8 mouse cellular contexts compared by ENCODE assay signal in the genomic region with DNA sequence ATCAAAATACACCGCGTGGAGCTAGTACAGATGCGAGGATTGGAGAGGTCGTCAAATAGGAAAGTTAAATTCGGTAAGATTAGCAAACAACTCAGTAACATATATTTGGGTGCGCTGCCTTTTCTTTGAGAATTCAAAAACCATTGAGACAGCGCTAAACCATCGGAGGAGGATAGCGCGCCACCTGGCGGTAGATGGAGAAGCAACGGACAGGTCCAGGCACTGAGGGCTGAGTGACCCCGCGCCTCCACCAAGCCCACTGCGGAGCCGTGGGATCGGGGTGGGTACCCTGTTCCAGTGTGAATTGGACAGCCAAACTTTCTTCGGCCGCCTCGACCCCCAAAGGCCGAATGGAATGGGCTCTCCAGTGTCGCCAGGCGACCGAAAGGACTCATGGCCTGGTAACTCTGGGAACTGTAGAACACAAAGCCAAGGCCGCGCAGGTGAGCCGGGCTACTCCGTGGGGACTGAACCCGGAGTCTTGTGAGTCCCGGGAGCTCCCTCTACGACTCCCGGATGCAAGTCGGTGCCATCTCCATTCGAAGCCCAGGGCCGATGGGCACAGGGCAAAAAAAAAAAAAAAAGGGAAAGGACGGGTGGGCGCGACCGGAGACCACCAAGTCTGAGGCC. TPM values are rescaled to one million over a fixed set of nuclear protein-coding genes. Genes with fewer than 3 reads are reported as not detected.
A peak's percentile ranks its signal among the peaks of the same experiment; 100 is the strongest.
DNase-seq lines count a peak whose midpoint lies in the region; ATAC-seq lines count a peak whose summit lies in the region.

No protein-coding gene starts in this region.

- peak; percentile 79 for DNase-seq in R1 (ENCODE audit: low read depth, low spot score)
- DNase-seq in cerebellum, postnatal 25 days = peak; percentile 83 to 90
- peak; percentile 71 for DNase-seq in gastrocnemius, adult 18-20 months (ENCODE audit: low spot score)
- peak; percentile 61 for DNase-seq in left cerebral cortex, adult 11 months (ENCODE audit: low spot score)
- peak; percentile 76 to 83 for DNase-seq in lung, postnatal 4 days
- peak; percentile 89 to 91 for DNase-seq in right cerebral cortex, adult 2 months (ENCODE audit: low spot score in 2 of 2)
- peak; percentile 66 for DNase-seq in urinary bladder, adult 2 months (ENCODE audit: low spot score)

- H3K4me1 ChIP-seq in hindbrain, embryonic 15.5 days (replicated peaks) = peaks cover 18% of the 10 kb centered on the region

- no peaks in the 10 kb centered on the region for H3K9me3 ChIP-seq in hindbrain, embryonic 15.5 days

- ATAC-seq in hindbrain, embryonic 15.5 days (ENCODE audit: low FRiP score, low read depth) = peak; percentile 81

- no peak overlapping the region for H3K27ac ChIP-seq in hindbrain, embryonic 15.5 days (replicated peaks)

- peaks cover 10% of the 10 kb centered on the region for H3K27me3 ChIP-seq in hindbrain, embryonic 15.5 days

- WGBS in hindbrain, embryonic 15.5 days = 4% methylated on average over 39 of the region's 39 CpGs

- no peaks in the 10 kb centered on the region for H3K36me3 ChIP-seq in hindbrain, embryonic 15.5 days

- H3K9ac ChIP-seq in hindbrain, embryonic 15.5 days = peak overlapping the region; percentile 75

- peak overlapping the region; percentile 72 for H3K4me3 ChIP-seq in hindbrain, embryonic 15.5 days

- peak overlapping the region; percentile 87 for H3K4me2 ChIP-seq in hindbrain, embryonic 15.5 days

RNA-seq across cellular contexts. Expression of a gene that starts 1.5 kb away (rescaled TPM):
- under 1 TPM; 0.31 to 0.75 TPM for total RNA-seq in gastrocnemius, adult 18-20 months (2021)
- polyA plus RNA-seq in hindbrain, embryonic 15.5 days (2015; fragmentation: Nextera tagmentation; extraction: Ambion mirVana) = 37.8 and 41.8 TPM in 2 replicates
- polyA plus RNA-seq in urinary bladder, adult 2 months (2012; rRNA removed) = 0.15 and 0.48 TPM in 2 replicates

RNA-seq across cellular contexts. Expression of a gene that starts 26.5 kb away (rescaled TPM):
- total RNA-seq in gastrocnemius, adult 18-20 months (2021) = 1 to 10 TPM; 4.4 to 5.3 TPM
- 129 and 131 TPM in 2 replicates for polyA plus RNA-seq in hindbrain, embryonic 15.5 days (2015; fragmentation: Nextera tagmentation; extraction: Ambion mirVana)
- 22.5 and 22.6 TPM in 2 replicates for polyA plus RNA-seq in urinary bladder, adult 2 months (2012; rRNA removed)

Comparison
In these comparisons a context has a peak if more than half of its experiments do, and no peak if none do; other contexts are left out.
1. RNA of a gene that starts 1.5 kb away (polyA plus RNA-seq): 37.8 to 41.8 TPM in hindbrain, embryonic 15.5 days; 0.15 to 0.48 TPM in urinary bladder, adult 2 months; every median in the first group is over 10 times any median in the second.
2. Peak in every context shown above with its lines, with median percentiles within 50 percentile points of each other: DNase-seq.